Mouse (Mus musculus) liver, postnatal 0 days (tissue): ENCODE results near the gene Galnt18. TPM values are rescaled to one million over a fixed set of nuclear protein-coding genes. Genes with fewer than 3 reads are reported as not detected.

Experiments
- ATAC-seq: fragments of 200-750 bp; cut with Nextera tagmentation; 2 replicates; pipeline ENCODE4 v1.8.0; 2017; ENCODE audit warnings: mild to moderate bottlenecking, moderate library complexity
- DNase-seq: peaks from one replicate; pipeline ENCODE4 v3.0.0-alpha.2; 2016
- H3K27ac ChIP-seq: fragments of 300-500 bp; sonication (generic); 2 replicates; pipeline ENCODE4 v1.5.1; 2014; ENCODE audit warnings: antibody characterized with exemption, moderate library complexity, mild to moderate bottlenecking, low read depth
- H3K27me3 ChIP-seq: fragments of 300-500 bp; sonication (generic); 2 replicates; pipeline ENCODE4 v1.6.1; 2014; ENCODE audit warnings: low read length, control low read depth, mixed read lengths; ENCODE audit not compliant: insufficient read depth
- H3K36me3 ChIP-seq: fragments of 300-500 bp; sonication (generic); replicated peaks from 2 replicates; pipeline ENCODE4 v1.6.1; 2014; ENCODE audit warnings: mild to moderate bottlenecking, control low read depth, low read length, moderate library complexity, mixed read lengths; ENCODE audit not compliant: insufficient read depth
- H3K4me1 ChIP-seq: fragments of 300-500 bp; sonication (generic); 2 replicates; pipeline ENCODE4 v1.6.1; 2014; ENCODE audit warnings: antibody characterized with exemption, mild to moderate bottlenecking, control low read depth; ENCODE audit not compliant: insufficient read depth
- H3K4me2 ChIP-seq: fragments of 300-500 bp; sonication (generic); 2 replicates; pipeline ENCODE4 v1.6.1; 2014; ENCODE audit warnings: low read depth, mild to moderate bottlenecking, low read length, moderate library complexity, mixed read lengths
- H3K4me3 ChIP-seq: fragments of 300-500 bp; sonication (generic); 2 replicates; pipeline ENCODE4 v1.5.1; 2014; ENCODE audit warnings: low read depth, low read length
- H3K9ac ChIP-seq: fragments of 300-500 bp; sonication (generic); replicated peaks from 2 replicates; pipeline ENCODE4 v1.6.1; 2014; ENCODE audit warnings: mild to moderate bottlenecking, moderate library complexity
- H3K9me3 ChIP-seq: fragments of 300-500 bp; sonication (generic); 2 replicates; pipeline ENCODE4 v1.6.1; 2016; ENCODE audit warnings: mild to moderate bottlenecking, control low read depth, low read length, mixed read lengths
- CTCF ChIP-seq: sonication (generic); IDR thresholded peaks from 2 replicates; pipeline ENCODE4 v1.5.1; 2016; ENCODE audit warnings: antibody characterized with exemption, low read depth
- EP300 ChIP-seq: IDR thresholded peaks from 2 replicates; pipeline ENCODE4 v1.6.1; 2016; ENCODE audit warnings: antibody characterized with exemption, low read depth, mild to moderate bottlenecking
- WGBS: fragments of 180-500 bp; shearing (Covaris S2); extraction: QIAGEN DNeasy Blood & Tissue Kit; methylation state at CpG from one replicate; pipeline ENCODE4 v1.1.7; 2014; ENCODE audit not compliant: insufficient replicate concordance; 5-methylcytosine and 5-hydroxymethylcytosine counted together
- polyA plus RNA-seq: library from polyadenylated mRNA; unstranded; fragments of >200 nt; fragmentation: Nextera tagmentation; extraction: Ambion mirVana; gene quantifications from 2 replicates; pipeline ENCODE4 v1.2.1, GENCODE M21; 2015

The Galnt18 gene
- polyA plus RNA-seq, 1 experiment from 2014 or later: 1.9 TPM

- no peaks in the 10 kb centered on the region for H3K27me3 ChIP-seq
- no peak overlapping the region for H3K4me2 ChIP-seq
- no peak for ATAC-seq
- no peak for DNase-seq
- H3K36me3 ChIP-seq: no peaks in the 10 kb centered on the region
- no peak overlapping the region for H3K9ac ChIP-seq
- WGBS: 58% methylated on average over 2 of the region's 2 CpGs
- no peak overlapping the region for H3K27ac ChIP-seq
- TF ChIP-seq EP300: no peak
- no peak for TF ChIP-seq CTCF
- H3K4me1 ChIP-seq: no peaks in the 10 kb centered on the region
- no peaks in the 10 kb centered on the region for H3K9me3 ChIP-seq
- no peak overlapping the region for H3K4me3 ChIP-seq
These were observed 140.9 kb downstream of the Galnt18 start for GRCm38 (mm10) chr7:111638899-111639298.

GRCm38 (mm10) chr7:111638465-111638864, 141.3 kb downstream of the Galnt18 start:
- H3K4me1 ChIP-seq: no peaks in the 10 kb centered on the region
- no peak for TF ChIP-seq CTCF
- TF ChIP-seq EP300: no peak
- H3K27ac ChIP-seq: no peak overlapping the region
- H3K9ac ChIP-seq: no peak overlapping the region
- H3K4me3 ChIP-seq: no peak overlapping the region
- ATAC-seq: no peak
- WGBS: 69% methylated on average over 5 of the region's 5 CpGs
- H3K4me2 ChIP-seq: no peak overlapping the region
- H3K9me3 ChIP-seq: no peaks in the 10 kb centered on the region
- no peaks in the 10 kb centered on the region for H3K36me3 ChIP-seq
- DNase-seq: no peak
- H3K27me3 ChIP-seq: no peaks in the 10 kb centered on the region

GRCm38 (mm10) chr7:111637866-111638448, 141.8 kb downstream of the Galnt18 start:
- no peak overlapping the region for H3K4me3 ChIP-seq
- TF ChIP-seq CTCF: no peak
- no peak overlapping the region for H3K4me2 ChIP-seq
- DNase-seq (no peak), ATAC-seq (no peak)
- no peaks in the 10 kb centered on the region for H3K27me3 ChIP-seq
- 65% methylated on average over 2 of the region's 2 CpGs for WGBS
- no peaks in the 10 kb centered on the region for H3K4me1 ChIP-seq
- H3K27ac ChIP-seq: no peak overlapping the region
- H3K9me3 ChIP-seq: no peaks in the 10 kb centered on the region
- no peak overlapping the region for H3K9ac ChIP-seq
- H3K36me3 ChIP-seq: no peaks in the 10 kb centered on the region

- no peaks in the 10 kb centered on the region for H3K36me3 ChIP-seq
- H3K27ac ChIP-seq: no peak overlapping the region
- no peaks in the 10 kb centered on the region for H3K27me3 ChIP-seq
- H3K4me3 ChIP-seq: no peak overlapping the region
- no peak overlapping the region for H3K9ac ChIP-seq
- TF ChIP-seq CTCF (no peak), EP300 (no peak)
- no peak for DNase-seq
- H3K4me2 ChIP-seq: no peak overlapping the region
- WGBS: 88% methylated on average over 5 of the region's 5 CpGs
- no peaks in the 10 kb centered on the region for H3K4me1 ChIP-seq
- ATAC-seq: no peak
- no peaks in the 10 kb centered on the region for H3K9me3 ChIP-seq
These were observed 143.3 kb downstream of the Galnt18 start for GRCm38 (mm10) chr7:111636503-111636902.

GRCm38 (mm10) chr7:111631265-111631664, 148.5 kb downstream of the Galnt18 start:
- Histone ChIP-seq H3K9ac (no peak overlapping the region), H3K27me3 (no peaks in the 10 kb centered on the region), H3K4me2 (no peak overlapping the region), H3K4me3 (no peak overlapping the region), H3K9me3 (no peaks in the 10 kb centered on the region), H3K36me3 (no peaks in the 10 kb centered on the region), H3K4me1 (no peaks in the 10 kb centered on the region), H3K27ac (no peak overlapping the region)
- ATAC-seq (no peak), DNase-seq (no peak)
- TF ChIP-seq EP300: no peak
- no peak for TF ChIP-seq CTCF
- 76% methylated on average over 4 of the region's 4 CpGs for WGBS

- Histone ChIP-seq H3K4me2 (no peak overlapping the region), H3K9ac (no peak overlapping the region), H3K27me3 (no peaks in the 10 kb centered on the region), H3K36me3 (no peaks in the 10 kb centered on the region), H3K27ac (no peak overlapping the region), H3K9me3 (no peaks in the 10 kb centered on the region), H3K4me3 (no peak overlapping the region), H3K4me1 (no peaks in the 10 kb centered on the region)
- ATAC-seq: no peak
- no peak for DNase-seq
- TF ChIP-seq CTCF (no peak), EP300 (no peak)
- WGBS: 61% methylated on average over 2 of the region's 2 CpGs
These were observed 153.5 kb downstream of the Galnt18 start for GRCm38 (mm10) chr7:111626232-111626631.

GRCm38 (mm10) chr7:111625736-111626135, 154.0 kb downstream of the Galnt18 start:
- Histone ChIP-seq H3K9me3 (no peaks in the 10 kb centered on the region), H3K27ac (no peak overlapping the region), H3K4me3 (no peak overlapping the region), H3K27me3 (no peaks in the 10 kb centered on the region), H3K4me1 (no peaks in the 10 kb centered on the region), H3K36me3 (no peaks in the 10 kb centered on the region), H3K4me2 (no peak overlapping the region), H3K9ac (no peak overlapping the region)
- ATAC-seq (no peak), DNase-seq (no peak)
- 59% methylated on average over 5 of the region's 5 CpGs for WGBS
- TF ChIP-seq CTCF (no peak), EP300 (no peak)
